Mouse (Mus musculus) ES-E14 (cell line): ENCODE data around the gene 5830473C10Rik. TPM values are rescaled to one million over a fixed set of nuclear protein-coding genes. Genes with fewer than 3 reads are reported as not detected.

Experiments
- DNase-seq: peaks from one replicate; pipeline ENCODE4 v3.0.0-alpha.2; 2013; ENCODE audit warnings: low read depth, low spot score
- H3K27ac ChIP-seq: 2 replicates; pipeline ENCODE4 v1.5.1; 2012; ENCODE audit warnings: low read depth, mild to moderate bottlenecking, low read length, moderate library complexity, mixed read lengths; ENCODE audit not compliant: poor library complexity, insufficient read depth, severe bottlenecking
- H3K36me3 ChIP-seq: 2 replicates; pipeline ENCODE4 v1.6.1; 2012; ENCODE audit warnings: mild to moderate bottlenecking, low read length, moderate library complexity, mixed read lengths; ENCODE audit not compliant: control insufficient read depth, poor library complexity, insufficient read depth, severe bottlenecking
- H3K4me1 ChIP-seq, 2 experiments: fragments of 150-350 bp in 1 of 2; sonication (generic) in 1 of 2; 2 replicates each; pipeline ENCODE4 v1.6.1; 2012; ENCODE audit warnings: low read length in 2 of 2, mild to moderate bottlenecking in 1 of 2, mixed read lengths in 1 of 2; ENCODE audit not compliant: control insufficient read depth in 2 of 2, insufficient read depth in 2 of 2, poor library complexity in 1 of 2
- H3K4me3 ChIP-seq, 2 experiments: fragments of 150-350 bp in 1 of 2; sonication (generic) in 1 of 2; 2 replicates each; pipeline ENCODE4 v1.5.1; 2012; ENCODE audit warnings: low read length in 2 of 2, low read depth in 1 of 2, mild to moderate bottlenecking in 1 of 2, mixed read lengths in 1 of 2; ENCODE audit not compliant: insufficient read depth in 1 of 2, poor library complexity in 1 of 2, severe bottlenecking in 1 of 2
- H3K9ac ChIP-seq: 2 replicates; pipeline ENCODE4 v1.6.1; 2012; ENCODE audit warnings: low read depth, mild to moderate bottlenecking, low read length, mixed read lengths; ENCODE audit not compliant: poor library complexity, insufficient read depth, severe bottlenecking
- H3K9me3 ChIP-seq: fragments of 150-350 bp; sonication (generic); 2 replicates; pipeline ENCODE4 v1.6.1; 2012; ENCODE audit warnings: low read depth, mild to moderate bottlenecking, low read length; ENCODE audit not compliant: control insufficient read depth, insufficient read depth
- CHD2 ChIP-seq: IDR thresholded peaks from 2 replicates; pipeline ENCODE4 v1.6.1; 2014; ENCODE audit warnings: mild to moderate bottlenecking, low read depth, low read length, inconsistent platforms
- HCFC1 ChIP-seq: IDR thresholded peaks from 2 replicates; pipeline ENCODE4 v1.6.1; 2012; ENCODE audit warnings: low read length, inconsistent platforms, borderline replicate concordance; ENCODE audit not compliant: insufficient read depth
- MAFK ChIP-seq: IDR thresholded peaks from 2 replicates; pipeline ENCODE4 v1.6.1; 2014; ENCODE audit warnings: mild to moderate bottlenecking, low read depth, low read length, inconsistent platforms; ENCODE audit not compliant: insufficient read depth
- ZC3H11A ChIP-seq: IDR thresholded peaks from 2 replicates; pipeline ENCODE4 v1.6.1; 2012; ENCODE audit warnings: low read depth, mild to moderate bottlenecking, inconsistent platforms, low read length, borderline replicate concordance
- ZNF384 ChIP-seq: IDR thresholded peaks from 2 replicates; pipeline ENCODE4 v1.6.1; 2012; ENCODE audit warnings: low read depth, low read length, inconsistent platforms
- in situ Hi-C, 2 experiments: fragments of 600-800 bp; cut with MboI; formaldehyde crosslinking; loops; one replicate each; pipeline ENCODE4 v1.15.1; 2025; ENCODE audit warnings: low sequenced_read_pairs in 2 of 2, inconsistent platforms in 1 of 2; ENCODE audit not compliant: unreplicated experiment in 2 of 2
- total RNA-seq: library from RNA; depleted of rRNA; stranded (reverse); fragments of 300-350 nt; gene quantifications from 2 replicates; pipeline ENCODE4 v1.2.3, GENCODE M21; 2012

The 5830473C10Rik gene
- total RNA-seq, 1 experiment = not detected

- no peak for TF ChIP-seq MAFK
- Histone ChIP-seq H3K4me3 (peak overlapping the region in 1 of 2 experiments; percentile 37; a peak in 1 of 4 replicates), H3K4me1 (no peaks in the 10 kb centered on the region), H3K27ac (no peak overlapping the region), H3K9ac (no peak overlapping the region), H3K9me3 (no peaks in the 10 kb centered on the region), H3K36me3 (no peaks in the 10 kb centered on the region)
- in situ Hi-C loops = loop anchor here in 1 of 2 experiments (25.0 kb wide), 1 partner anchor 377 kb away; the partner anchor contains the start of gene Cox18
- peak; percentile 61 for DNase-seq
Observed at GRCm38 (mm10) chr5:90588708-90589595, 28.0 kb downstream of the 5830473C10Rik start.

- no peak for DNase-seq
- in situ Hi-C loops = loop anchor here in 1 of 2 experiments (25.0 kb wide), 1 partner anchor 378 kb away; the partner anchor contains the start of gene Cox18
- no peaks in the 10 kb centered on the region for H3K36me3 ChIP-seq
- H3K9me3 ChIP-seq = no peaks in the 10 kb centered on the region
- H3K4me3 ChIP-seq = no peak overlapping the region
- H3K9ac ChIP-seq = no peak overlapping the region
- no peak overlapping the region for H3K27ac ChIP-seq
- no peaks in the 10 kb centered on the region for H3K4me1 ChIP-seq
- TF ChIP-seq MAFK (no peak), HCFC1 (no peak), ZC3H11A (no peak), CHD2 (no peak)
Observed at GRCm38 (mm10) chr5:90590676-90591075, 29.8 kb downstream of the 5830473C10Rik start.

GRCm38 (mm10) chr5:90591936-90592335 lies 31.0 kb downstream of the 5830473C10Rik start:
- Histone ChIP-seq H3K4me3 (no peak overlapping the region), H3K9ac (no peak overlapping the region), H3K36me3 (no peaks in the 10 kb centered on the region), H3K27ac (no peak overlapping the region), H3K9me3 (no peaks in the 10 kb centered on the region), H3K4me1 (no peaks in the 10 kb centered on the region)
- no peak for DNase-seq
- in situ Hi-C loops = loop anchor here in 1 of 2 experiments (25.0 kb wide), 1 partner anchor 380 kb away; the partner anchor contains the start of gene Cox18
- TF ChIP-seq ZC3H11A (no peak), CHD2 (no peak), MAFK (no peak), HCFC1 (no peak), ZNF384 (no peak)

- Histone ChIP-seq H3K4me1 (no peaks in the 10 kb centered on the region), H3K4me3 (no peak overlapping the region), H3K27ac (no peak overlapping the region), H3K36me3 (no peaks in the 10 kb centered on the region), H3K9ac (no peak overlapping the region), H3K9me3 (no peaks in the 10 kb centered on the region)
- DNase-seq = no peak
- TF ChIP-seq ZNF384 (no peak), ZC3H11A (no peak), CHD2 (no peak), MAFK (no peak), HCFC1 (no peak)
- in situ Hi-C loops = loop anchor here in 1 of 2 experiments (25.0 kb wide), 1 partner anchor 383 kb away; the partner anchor contains the start of gene Cox18
Observed at GRCm38 (mm10) chr5:90594945-90595344, 34.0 kb downstream of the 5830473C10Rik start.
